Mouse (Mus musculus): ENCODE data around the gene Slpi.

DNA sequence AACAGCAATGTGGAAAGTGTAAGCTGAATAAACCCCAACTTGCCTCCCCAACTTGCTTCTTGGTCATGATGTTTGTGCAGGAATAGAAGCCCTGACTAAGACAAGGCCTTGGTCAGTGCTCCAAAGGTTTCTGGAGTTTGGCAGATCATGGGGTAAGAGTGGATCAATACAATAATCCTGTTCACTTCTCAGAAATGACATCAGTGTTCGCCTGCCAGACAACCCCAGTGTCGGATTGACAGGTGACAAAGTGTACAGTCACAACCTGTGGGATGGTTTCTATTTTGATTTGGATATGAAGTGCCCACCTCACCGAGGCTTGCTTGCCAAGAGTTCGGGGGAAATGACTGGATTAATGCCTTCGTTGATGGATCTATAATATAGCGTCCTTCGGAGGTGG lies 32.4 kb upstream of the Slpi start:
- no peak for TF ChIP-seq POLR2A (IDR thresholded peaks at IDR 0.05; ENCODE audit: insufficient read depth, low read length)
- no peak for TF ChIP-seq CTCF (IDR thresholded peaks at IDR 0.05; ENCODE audit: low read depth, low read length)
